Mouse (Mus musculus): ENCODE measurements around the gene Smco3.
A peak's percentile ranks its signal among the peaks of the same experiment; 100 is the strongest.
"Not testable (repeated sequence)": the region's sequence is repeated elsewhere in the genome, so short reads cannot be mapped to it uniquely, and the experiment has no call there.

Gene Smco3

GRCm38 (mm10) chr6:136835352-136835751 lies at the start of gene Smco3:
Gene Smco3, minus strand, starts transcription at chr6:136835452.
- no peak for DNase-seq (ENCODE audit: low read depth)

GRCm38 (mm10) chr6:136884766-136885165 lies 49.5 kb upstream of the Smco3 start:
- DNase-seq (ENCODE audit: low read depth), result not testable (repeated sequence)

GRCm38 (mm10) chr6:136883961-136884360 lies 48.7 kb upstream of the Smco3 start:
- no peak for DNase-seq (ENCODE audit: low read depth)

- no peak for DNase-seq (ENCODE audit: low read depth)
Measured at GRCm38 (mm10) chr6:136883431-136883915, 48.2 kb upstream of the Smco3 start.

GRCm38 (mm10) chr6:136881678-136882077 lies 46.4 kb upstream of the Smco3 start:
- no peak for DNase-seq (ENCODE audit: low read depth)

- DNase-seq (ENCODE audit: low read depth), result no peak
Measured at GRCm38 (mm10) chr6:136875670-136876069, 40.4 kb upstream of the Smco3 start, which contains the start of gene Mgp. Gene Mgp, minus strand, starts transcription at chr6:136875823.

- no peak for DNase-seq (ENCODE audit: low read depth)
Measured at GRCm38 (mm10) chr6:136874599-136874998, 39.3 kb upstream of the Smco3 start.

- DNase-seq (ENCODE audit: low read depth), result no peak
Measured at GRCm38 (mm10) chr6:136868921-136869320, 33.7 kb upstream of the Smco3 start.

GRCm38 (mm10) chr6:136866150-136866549 lies 30.9 kb upstream of the Smco3 start:
- no peak for DNase-seq (ENCODE audit: low read depth)

GRCm38 (mm10) chr6:136865360-136865759 lies 30.1 kb upstream of the Smco3 start:
- no peak for DNase-seq (ENCODE audit: low read depth)

- DNase-seq (ENCODE audit: low read depth), result peak; percentile 55
Measured at GRCm38 (mm10) chr6:136861020-136861419, 25.8 kb upstream of the Smco3 start.

GRCm38 (mm10) chr6:136858420-136858819 lies 23.2 kb upstream of the Smco3 start:
- no peak for DNase-seq (ENCODE audit: low read depth)

GRCm38 (mm10) chr6:136857873-136858260 lies 22.6 kb upstream of the Smco3 start:
- no peak for DNase-seq (ENCODE audit: low read depth)

- DNase-seq (ENCODE audit: low read depth), result peak; percentile 61
Measured at GRCm38 (mm10) chr6:136857186-136857872, 22.1 kb upstream of the Smco3 start, which contains the start of gene Art4. Gene Art4, minus strand, starts transcription at chr6:136857733.

- peak; percentile 30 for DNase-seq (ENCODE audit: low read depth)
Measured at GRCm38 (mm10) chr6:136856071-136856636, 20.9 kb upstream of the Smco3 start.

- DNase-seq (ENCODE audit: low read depth), result no peak
Measured at GRCm38 (mm10) chr6:136855183-136855582, 19.9 kb upstream of the Smco3 start.

GRCm38 (mm10) chr6:136854361-136854781 lies 19.1 kb upstream of the Smco3 start:
- DNase-seq (ENCODE audit: low read depth), result no peak

- no peak for DNase-seq (ENCODE audit: low read depth)
Measured at GRCm38 (mm10) chr6:136852762-136853161, 17.5 kb upstream of the Smco3 start.

GRCm38 (mm10) chr6:136852348-136852747 lies 17.1 kb upstream of the Smco3 start:
- DNase-seq (ENCODE audit: low read depth), result no peak

- DNase-seq (ENCODE audit: low read depth), result no peak
Measured at GRCm38 (mm10) chr6:136850267-136850666, 15.0 kb upstream of the Smco3 start.

- no peak for DNase-seq (ENCODE audit: low read depth)
Measured at GRCm38 (mm10) chr6:136848971-136849370, 13.7 kb upstream of the Smco3 start.

GRCm38 (mm10) chr6:136848399-136848798 lies 13.1 kb upstream of the Smco3 start:
- DNase-seq (ENCODE audit: low read depth), result no peak

GRCm38 (mm10) chr6:136847790-136848189 lies 12.5 kb upstream of the Smco3 start:
- no peak for DNase-seq (ENCODE audit: low read depth)

Data from c-Kit-positive CD71-negative TER-119-negative erythroid progenitor cells, embryonic 14.5 days (primary cell).